8 mouse cellular contexts compared by ENCODE assay signal in the genomic region with DNA sequence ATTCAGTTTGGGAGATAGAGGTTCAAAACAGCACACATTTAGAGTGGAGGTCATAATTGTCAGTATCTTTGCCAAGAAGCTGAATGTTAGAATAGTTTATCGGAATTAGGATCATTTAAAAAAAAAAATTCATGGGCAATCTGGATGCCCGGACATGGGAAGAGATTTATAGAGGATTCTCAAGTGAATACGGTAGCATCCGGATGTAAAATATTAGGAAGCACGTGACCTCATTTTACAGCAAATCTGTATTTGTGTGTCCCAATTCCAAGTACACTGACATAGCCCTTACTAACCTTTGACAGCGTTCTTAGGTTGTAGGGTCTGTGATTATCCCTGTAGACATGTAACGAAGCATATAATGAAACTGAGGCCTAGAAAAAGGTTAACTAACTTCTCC. TPM values are rescaled to one million over a fixed set of nuclear protein-coding genes. Genes with fewer than 3 reads are reported as not detected.
DNase-seq lines count a peak whose midpoint lies in the region; ATAC-seq and TF ChIP-seq lines count a peak whose summit lies in the region.

No protein-coding gene starts in this region.

- no peaks in the 10 kb centered on the region for H3K9me3 ChIP-seq in lung, embryonic 14.5 days (ENCODE audit: low read depth, low read length)
- H3K9me3 ChIP-seq in embryonic facial prominence, embryonic 15.5 days (replicated peaks) = no peaks in the 10 kb centered on the region
- no peaks in the 10 kb centered on the region for H3K9me3 ChIP-seq in intestine, postnatal 0 days (ENCODE audit: control insufficient read depth)
- H3K9me3 ChIP-seq in neural tube, embryonic 13.5 days = no peaks in the 10 kb centered on the region

- H3K4me3 ChIP-seq in lung, embryonic 14.5 days (ENCODE audit: low read depth, low read length) = peak overlapping the region; percentile 89
- H3K4me3 ChIP-seq in embryonic facial prominence, embryonic 15.5 days (replicated peaks) = peak overlapping the region; percentile 91
- H3K4me3 ChIP-seq in intestine, postnatal 0 days (ENCODE audit: low read depth, low read length) = peak overlapping the region; percentile 65
- peak overlapping the region; percentile 94 for H3K4me3 ChIP-seq in neural tube, embryonic 13.5 days

- H3K9ac ChIP-seq in lung, embryonic 14.5 days = peak overlapping the region; percentile 75
- no peak overlapping the region for H3K9ac ChIP-seq in embryonic facial prominence, embryonic 15.5 days
- H3K9ac ChIP-seq in intestine, postnatal 0 days (ENCODE audit: low read depth, low read length) = peak overlapping the region; percentile 70
- H3K9ac ChIP-seq in neural tube, embryonic 13.5 days = peak overlapping the region; percentile 94

- TF ChIP-seq CTCF in lung, embryonic 14.5 days (IDR thresholded peaks at IDR 0.05; ENCODE audit: low read depth) = no peak
- no peak for TF ChIP-seq CTCF in intestine, postnatal 0 days (IDR thresholded peaks at IDR 0.05; ENCODE audit: low read depth)

- no peak for DNase-seq in lung, embryonic 14.5 days
- no peak for DNase-seq in lung, postnatal 25 days (ENCODE audit: low spot score)
- DNase-seq in retina, postnatal 1 day = no peak
- no peak for DNase-seq in left cerebral cortex, postnatal 10 days (ENCODE audit: extremely low spot score in 1 of 2, low spot score in 2 of 2)
- DNase-seq in right cerebral cortex, postnatal 36 days (ENCODE audit: low spot score in 2 of 2) = no peak

- whole genome bisulfite sequencing in lung, embryonic 14.5 days = 87% methylated on average over 7 of the region's 7 CpGs
- 88% methylated on average over 7 of the region's 7 CpGs for WGBS in embryonic facial prominence, embryonic 15.5 days
- WGBS in intestine, postnatal 0 days = 85% methylated on average over 7 of the region's 7 CpGs
- WGBS in neural tube, embryonic 13.5 days = 91% methylated on average over 7 of the region's 7 CpGs

- ATAC-seq in lung, embryonic 14.5 days (ENCODE audit: insufficient read depth) = no peak
- no peak for ATAC-seq in embryonic facial prominence, embryonic 15.5 days (ENCODE audit: insufficient number of reproducible peaks, low FRiP score, low TSS enrichment, low read depth)
- no peak for ATAC-seq in intestine, postnatal 0 days
- no peak for ATAC-seq in neural tube, embryonic 13.5 days (ENCODE audit: low read depth)

- H3K4me2 ChIP-seq in lung, embryonic 14.5 days = peak overlapping the region; percentile 78
- peak overlapping the region; percentile 78 for H3K4me2 ChIP-seq in embryonic facial prominence, embryonic 15.5 days (replicated peaks)
- H3K4me2 ChIP-seq in intestine, postnatal 0 days (replicated peaks; ENCODE audit: low read depth) = peak overlapping the region; percentile 67
- peak overlapping the region; percentile 90 for H3K4me2 ChIP-seq in neural tube, embryonic 13.5 days

- no peak overlapping the region for H3K27ac ChIP-seq in lung, embryonic 14.5 days (ENCODE audit: low read depth)
- no peak overlapping the region for H3K27ac ChIP-seq in embryonic facial prominence, embryonic 15.5 days (replicated peaks)
- H3K27ac ChIP-seq in intestine, postnatal 0 days (ENCODE audit: low read depth, low read length) = no peak overlapping the region
- no peak overlapping the region for H3K27ac ChIP-seq in neural tube, embryonic 13.5 days (replicated peaks)

- intact Hi-C loops in left cerebral cortex, postnatal 10 days (cut with DNase I) = loop anchor here (5.0 kb wide), 1 partner anchor 52 kb away; the partner anchor contains the start of gene Dnajb14

- H3K4me1 ChIP-seq in lung, embryonic 14.5 days (ENCODE audit: insufficient read depth) = no peaks in the 10 kb centered on the region; the same call in 1 of the 2 replicates
- H3K4me1 ChIP-seq in embryonic facial prominence, embryonic 15.5 days = peaks cover 18% of the 10 kb centered on the region
- H3K4me1 ChIP-seq in intestine, postnatal 0 days (replicated peaks; ENCODE audit: control insufficient read depth, insufficient read depth, low read length) = peaks cover 3% of the 10 kb centered on the region; the same call in 1 of the 2 replicates
- peaks cover 27% of the 10 kb centered on the region for H3K4me1 ChIP-seq in neural tube, embryonic 13.5 days (replicated peaks)

- no peaks in the 10 kb centered on the region for H3K27me3 ChIP-seq in lung, embryonic 14.5 days (ENCODE audit: insufficient read depth, low read length)
- H3K27me3 ChIP-seq in embryonic facial prominence, embryonic 15.5 days = no peaks in the 10 kb centered on the region
- H3K27me3 ChIP-seq in intestine, postnatal 0 days (replicated peaks; ENCODE audit: control insufficient read depth, insufficient read depth, low read length) = no peaks in the 10 kb centered on the region
- H3K27me3 ChIP-seq in neural tube, embryonic 13.5 days = no peaks in the 10 kb centered on the region

- peaks cover 23% of the 10 kb centered on the region for H3K36me3 ChIP-seq in lung, embryonic 14.5 days (ENCODE audit: insufficient read depth)
- peaks cover 20% of the 10 kb centered on the region for H3K36me3 ChIP-seq in embryonic facial prominence, embryonic 15.5 days
- H3K36me3 ChIP-seq in intestine, postnatal 0 days (ENCODE audit: control insufficient read depth, insufficient read depth) = peaks cover 19% of the 10 kb centered on the region
- peaks cover 25% of the 10 kb centered on the region for H3K36me3 ChIP-seq in neural tube, embryonic 13.5 days

RNA-seq across cellular contexts. Expression of gene Lamtor3, which starts 1.1 kb away (rescaled TPM):
- 97.2 and 103 TPM in 2 replicates for polyA plus RNA-seq in lung, embryonic 14.5 days (2014; fragmentation: Nextera tagmentation; extraction: Ambion mirVana)
- 110 and 116 TPM in 2 replicates for polyA plus RNA-seq in embryonic facial prominence, embryonic 15.5 days (2015; fragmentation: Nextera tagmentation; extraction: Ambion mirVana)
- 156 and 160 TPM in 2 replicates for polyA plus RNA-seq in intestine, postnatal 0 days (2015; fragmentation: Nextera tagmentation; extraction: Ambion mirVana)
- polyA plus RNA-seq in neural tube, embryonic 13.5 days (2015; fragmentation: Nextera tagmentation; extraction: Ambion mirVana) = 115 and 118 TPM in 2 replicates
- total RNA-seq in left cerebral cortex, postnatal 10 days (2021) = 10 to 100 TPM; 66.2 to 68.8 TPM

RNA-seq across cellular contexts. Expression of gene Dnajb14, which starts 51.9 kb away (rescaled TPM):
- 12.8 and 15.5 TPM in 2 replicates for polyA plus RNA-seq in lung, embryonic 14.5 days (2014; fragmentation: Nextera tagmentation; extraction: Ambion mirVana)
- 13.6 and 13.9 TPM in 2 replicates for polyA plus RNA-seq in embryonic facial prominence, embryonic 15.5 days (2015; fragmentation: Nextera tagmentation; extraction: Ambion mirVana)
- polyA plus RNA-seq in intestine, postnatal 0 days (2015; fragmentation: Nextera tagmentation; extraction: Ambion mirVana) = 10.6 and 11.1 TPM in 2 replicates
- polyA plus RNA-seq in neural tube, embryonic 13.5 days (2015; fragmentation: Nextera tagmentation; extraction: Ambion mirVana) = 12.9 and 13.0 TPM in 2 replicates
- total RNA-seq in left cerebral cortex, postnatal 10 days (2021) = 10 to 100 TPM; 39.1 to 41.5 TPM

RNA-seq across cellular contexts. Expression of gene H2afz, which starts 55.1 kb away (rescaled TPM):
- polyA plus RNA-seq in lung, embryonic 14.5 days (2014; fragmentation: Nextera tagmentation; extraction: Ambion mirVana) = 2,590 and 2,710 TPM in 2 replicates
- 1,249 and 1,332 TPM in 2 replicates for polyA plus RNA-seq in embryonic facial prominence, embryonic 15.5 days (2015; fragmentation: Nextera tagmentation; extraction: Ambion mirVana)
- 922 and 974 TPM in 2 replicates for polyA plus RNA-seq in intestine, postnatal 0 days (2015; fragmentation: Nextera tagmentation; extraction: Ambion mirVana)
- 1,003 and 1,122 TPM in 2 replicates for polyA plus RNA-seq in neural tube, embryonic 13.5 days (2015; fragmentation: Nextera tagmentation; extraction: Ambion mirVana)
- 100 to 1,000 TPM; 180 to 201 TPM for total RNA-seq in left cerebral cortex, postnatal 10 days (2021)
